Mouse (Mus musculus): ENCODE measurements around the gene Coa3. TPM values are rescaled to one million over a fixed set of nuclear protein-coding genes. Genes with fewer than 3 reads are reported as not detected.
A peak's percentile ranks its signal among the peaks of the same experiment; 100 is the strongest.

Coa3 gene
- total and polyA plus RNA-seq, 2 experiments from 2014 or later = 146 to 214 TPM

DNA sequence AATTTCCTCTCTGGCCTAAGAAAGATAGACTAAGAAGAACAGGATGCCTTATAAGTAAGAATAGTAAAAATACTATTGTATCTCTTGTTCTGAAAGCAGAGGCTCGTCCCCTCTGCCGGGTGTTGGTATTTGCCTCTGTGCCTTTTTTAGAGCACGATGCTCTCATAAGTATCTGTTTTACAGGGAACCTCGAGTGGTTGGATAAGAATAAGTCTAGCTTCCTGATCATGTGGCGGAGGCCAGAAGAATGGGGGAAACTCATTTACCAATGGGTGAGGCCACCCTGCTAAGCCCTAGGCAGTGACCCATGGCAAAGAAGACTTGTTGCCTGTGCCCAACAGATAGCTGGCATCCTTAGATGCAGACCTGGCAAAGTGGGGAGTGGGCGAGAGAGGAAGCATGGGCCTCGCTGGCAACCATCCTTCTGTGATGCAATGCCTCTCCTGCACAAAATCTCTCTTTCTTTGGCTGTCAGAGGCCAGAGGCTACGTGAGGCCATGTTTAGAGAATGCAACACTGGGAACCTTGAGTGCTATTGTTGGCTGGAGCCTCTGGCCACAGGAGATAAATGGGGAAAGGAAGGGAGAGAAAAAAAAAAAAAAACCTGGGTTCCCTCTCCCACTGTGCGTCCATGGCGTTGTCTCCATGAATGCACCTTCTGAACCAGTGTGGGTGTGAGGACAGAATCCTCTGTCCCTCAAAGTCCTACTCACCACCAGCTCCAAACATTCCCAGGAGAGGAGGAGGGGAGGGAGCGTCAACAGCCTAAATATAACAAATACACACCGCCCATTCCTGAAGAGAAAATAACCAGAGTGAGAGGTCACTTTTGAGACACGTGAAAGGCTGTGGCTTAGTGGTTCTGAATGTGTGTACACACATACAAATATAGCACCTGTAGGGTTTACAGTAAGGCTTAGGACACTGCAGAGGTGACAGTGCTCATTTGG is 22.8 kb downstream of the Coa3 start:
- 88% methylated on average over 13 of the region's 13 CpGs for WGBS
- H3K4me2 ChIP-seq (ENCODE audit: low read depth, low read length) = no peak overlapping the region
- ATAC-seq (no peak), DNase-seq (ENCODE audit: low spot score) (no peak)
- no peaks in the 10 kb centered on the region for H3K9me3 ChIP-seq (ENCODE audit: low read length)
- no peak overlapping the region for H3K27ac ChIP-seq
- no peak for TF ChIP-seq CTCF (IDR thresholded peaks at IDR 0.05; ENCODE audit: low read depth)
- H3K27me3 ChIP-seq (ENCODE audit: insufficient read depth, low read length) = no peaks in the 10 kb centered on the region
- peaks cover 11% of the 10 kb centered on the region; the same call in 1 of the 2 replicates for H3K36me3 ChIP-seq (ENCODE audit: insufficient read depth, low read length)
- H3K9ac ChIP-seq (replicated peaks; ENCODE audit: low read length) = no peak overlapping the region
- H3K4me3 ChIP-seq (ENCODE audit: low read length) = no peak overlapping the region
- peaks cover 23% of the 10 kb centered on the region for H3K4me1 ChIP-seq (ENCODE audit: insufficient read depth, low read length)

- Histone ChIP-seq H3K27ac (peak within 1 kb of the TSS; percentile 86), H3K4me3 (ENCODE audit: low read length) (peak within 1 kb of the TSS; percentile 62), H3K36me3 (ENCODE audit: insufficient read depth, low read length) (peaks cover 9% of the 10 kb centered on the region; the same call in 1 of the 2 replicates), H3K9ac (replicated peaks; ENCODE audit: low read length) (peak within 1 kb of the TSS; percentile 71), H3K27me3 (ENCODE audit: insufficient read depth, low read length) (no peaks in the 10 kb centered on the region), H3K4me2 (ENCODE audit: low read depth, low read length) (peak within 1 kb of the TSS; percentile 97), H3K4me1 (ENCODE audit: insufficient read depth, low read length) (peaks cover 10% of the 10 kb centered on the region), H3K9me3 (ENCODE audit: low read length) (no peaks in the 10 kb centered on the region)
- TF ChIP-seq CTCF (IDR thresholded peaks at IDR 0.05; ENCODE audit: low read depth) = peak; percentile 32; the same call in 1 of the 2 replicates
- WGBS = under 1% methylated on average over 40 of the region's 40 CpGs
- ATAC-seq (peak; percentile 92), DNase-seq (ENCODE audit: low spot score) (peak; percentile 93)
Observed at GRCm38 (mm10) chr11:101253613-101254389, 25.1 kb downstream of the Coa3 start, which contains the start of gene Vps25. Gene Vps25, plus strand, starts transcription at chr11:101253707.

- Histone ChIP-seq H3K4me1 (ENCODE audit: insufficient read depth, low read length) (peaks cover 10% of the 10 kb centered on the region), H3K27me3 (ENCODE audit: insufficient read depth, low read length) (no peaks in the 10 kb centered on the region), H3K27ac (peak overlapping the region; percentile 86; the same call in 1 of the 2 replicates), H3K36me3 (ENCODE audit: insufficient read depth, low read length) (0 out of 2 replicates have a peak, but pooled peaks cover 3% of the 10 kb centered on the region), H3K4me3 (ENCODE audit: low read length) (peak overlapping the region; percentile 62), H3K9me3 (ENCODE audit: low read length) (no peaks in the 10 kb centered on the region), H3K4me2 (ENCODE audit: low read depth, low read length) (peak overlapping the region; percentile 97), H3K9ac (replicated peaks; ENCODE audit: low read length) (peak overlapping the region; percentile 71)
- DNase-seq (ENCODE audit: low spot score) (no peak), ATAC-seq (no peak)
- WGBS = 10% methylated on average over 7 of the region's 7 CpGs
- no peak for TF ChIP-seq CTCF (IDR thresholded peaks at IDR 0.05; ENCODE audit: low read depth)
Observed at GRCm38 (mm10) chr11:101252941-101253340, 26.0 kb downstream of the Coa3 start.

DNA sequence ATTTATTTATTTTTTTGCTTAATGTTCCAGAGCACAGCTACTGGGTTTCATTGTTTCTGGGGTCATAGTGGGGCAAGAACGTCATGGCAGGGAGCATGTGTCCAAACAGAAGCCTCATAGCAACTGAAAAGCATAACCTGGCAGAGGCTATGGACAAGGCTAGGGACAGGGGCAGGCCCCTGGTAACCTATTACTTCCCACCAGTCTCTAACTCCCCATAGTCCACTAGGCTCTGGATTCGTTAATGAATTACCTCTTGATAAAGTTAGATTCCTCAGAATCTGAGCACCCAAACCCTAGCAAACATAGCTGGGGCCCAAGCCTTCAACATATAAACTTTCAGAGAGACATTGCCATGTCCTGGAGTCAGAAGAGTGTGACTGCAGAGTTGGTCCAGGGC is 27.9 kb downstream of the Coa3 start:
- H3K9me3 ChIP-seq (ENCODE audit: low read length) = no peaks in the 10 kb centered on the region
- no peak overlapping the region for H3K4me3 ChIP-seq (ENCODE audit: low read length)
- no peaks in the 10 kb centered on the region for H3K27me3 ChIP-seq (ENCODE audit: insufficient read depth, low read length)
- no peaks in the 10 kb centered on the region for H3K36me3 ChIP-seq (ENCODE audit: insufficient read depth, low read length)
- no peak for ATAC-seq
- H3K27ac ChIP-seq = no peak overlapping the region
- no peak for DNase-seq (ENCODE audit: low spot score)
- TF ChIP-seq CTCF (IDR thresholded peaks at IDR 0.05; ENCODE audit: low read depth) = no peak
- H3K4me2 ChIP-seq (ENCODE audit: low read depth, low read length) = no peak overlapping the region
- 66% methylated on average over 2 of the region's 2 CpGs for WGBS
- no peak overlapping the region for H3K9ac ChIP-seq (replicated peaks; ENCODE audit: low read length)
- peaks cover 14% of the 10 kb centered on the region for H3K4me1 ChIP-seq (ENCODE audit: insufficient read depth, low read length)

DNA sequence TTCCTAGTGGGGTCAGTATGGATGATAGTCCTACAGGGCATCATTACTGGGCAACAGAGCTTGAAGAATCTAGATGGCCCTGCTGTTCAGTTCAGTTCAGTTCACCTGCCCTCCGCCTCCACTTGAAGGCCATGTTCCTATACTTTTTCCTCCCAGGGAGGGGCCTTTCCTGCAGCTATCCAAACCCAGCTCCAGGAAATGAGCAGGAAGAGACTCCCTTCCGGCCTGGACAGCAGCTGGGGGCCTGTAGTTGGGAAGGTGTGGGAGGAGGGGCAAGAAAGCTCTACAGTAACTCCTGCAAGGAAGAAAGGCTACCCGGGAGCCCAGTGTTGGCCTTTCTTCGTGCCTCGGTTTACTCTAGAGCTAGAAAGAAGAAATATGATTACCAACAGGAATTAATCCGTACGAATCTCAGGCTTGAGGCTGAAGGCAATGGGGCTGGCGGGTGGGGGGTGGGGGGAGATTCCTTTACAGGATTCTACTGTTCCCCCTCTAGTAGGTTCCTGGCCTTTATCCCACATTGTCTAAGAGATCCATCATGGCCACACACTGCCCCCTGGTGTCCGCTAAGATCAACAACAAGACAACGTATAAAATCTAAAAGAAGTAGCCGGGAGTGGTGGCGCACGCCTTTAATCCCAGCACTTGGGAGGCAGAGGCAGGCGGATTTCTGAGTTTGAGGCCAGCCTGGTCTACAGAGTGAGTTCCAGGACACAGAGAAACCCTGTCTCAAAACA is 30.5 kb downstream of the Coa3 start:
- Histone ChIP-seq H3K9ac (replicated peaks; ENCODE audit: low read length) (no peak overlapping the region), H3K27me3 (ENCODE audit: insufficient read depth, low read length) (no peaks in the 10 kb centered on the region), H3K4me2 (ENCODE audit: low read depth, low read length) (0 out of 2 replicates have a peak overlapping the region, but pooled peaks have one; percentile 4), H3K27ac (peak overlapping the region; percentile 41; the same call in 1 of the 2 replicates), H3K9me3 (ENCODE audit: low read length) (no peaks in the 10 kb centered on the region), H3K4me1 (ENCODE audit: insufficient read depth, low read length) (peaks cover 8% of the 10 kb centered on the region), H3K36me3 (ENCODE audit: insufficient read depth, low read length) (no peaks in the 10 kb centered on the region), H3K4me3 (ENCODE audit: low read length) (no peak overlapping the region)
- no peak for ATAC-seq
- DNase-seq (ENCODE audit: low spot score) = peak; percentile 81
- peak; percentile 67 for TF ChIP-seq CTCF (IDR thresholded peaks at IDR 0.05; ENCODE audit: low read depth)
- WGBS = 31% methylated on average over 14 of the region's 14 CpGs

- Histone ChIP-seq H3K4me2 (ENCODE audit: low read depth, low read length) (peak overlapping the region; percentile 95), H3K36me3 (ENCODE audit: insufficient read depth, low read length) (no peaks in the 10 kb centered on the region), H3K27me3 (ENCODE audit: insufficient read depth, low read length) (no peaks in the 10 kb centered on the region), H3K4me3 (ENCODE audit: low read length) (peak overlapping the region; percentile 66; the same call in 1 of the 2 replicates), H3K4me1 (ENCODE audit: insufficient read depth, low read length) (0 out of 2 replicates have a peak, but pooled peaks cover 4% of the 10 kb centered on the region), H3K9ac (replicated peaks; ENCODE audit: low read length) (no peak overlapping the region), H3K27ac (peak overlapping the region; percentile 37; the same call in 1 of the 2 replicates), H3K9me3 (ENCODE audit: low read length) (no peaks in the 10 kb centered on the region)
- 83% methylated on average over 6 of the region's 6 CpGs for WGBS
- no peak for ATAC-seq
- DNase-seq (ENCODE audit: low spot score) = no peak
- TF ChIP-seq CTCF (IDR thresholded peaks at IDR 0.05; ENCODE audit: low read depth) = no peak
Observed at GRCm38 (mm10) chr11:101247521-101248030, 31.3 kb downstream of the Coa3 start.

Measured in hindbrain, postnatal 0 days (tissue).